Mouse (Mus musculus) stomach, postnatal 0 days (tissue): ENCODE results near the gene Kirrel2.

Experiments used
- CTCF ChIP-seq: IDR thresholded peaks from 2 replicates; pipeline ENCODE4 v1.5.1; 2016; ENCODE audit warnings: antibody characterized with exemption, low read depth, mild to moderate bottlenecking, moderate library complexity
- EP300 ChIP-seq: optimal IDR thresholded peaks from 2 replicates; pipeline ENCODE3; 2016; ENCODE audit warnings: antibody characterized with exemption

DNA sequence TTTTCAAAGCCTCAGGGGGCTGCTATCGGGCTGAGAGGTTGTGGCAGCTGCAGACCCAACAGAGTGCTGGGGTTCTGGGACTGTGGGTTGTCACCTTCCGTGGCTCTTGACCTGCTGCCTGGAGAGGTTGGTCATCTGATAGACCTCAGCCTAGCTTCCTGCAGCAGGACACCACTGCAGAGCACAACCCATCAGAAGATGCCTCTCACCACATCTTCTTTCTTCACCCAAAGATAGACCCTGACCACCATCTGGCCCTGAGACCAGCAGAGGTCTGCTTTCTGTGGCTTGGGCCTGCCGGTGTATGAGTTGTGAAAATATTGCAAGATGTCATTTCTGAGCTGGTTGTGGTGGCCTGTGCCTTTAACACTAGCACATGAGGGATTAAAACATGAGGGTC, 46.5 kb downstream of the Kirrel2 start:
- TF ChIP-seq CTCF (no peak), EP300 (no peak)
